Comparison of ENCODE assay signal across 9 mouse cellular contexts in genomic region chr12:89811815-89812549, GRCm38 (mm10).
DNase-seq lines count a peak whose midpoint lies in the region; ATAC-seq and TF ChIP-seq lines count a peak whose summit lies in the region.
"Had no signal": no experiment of that assay in that cellular context is flagged by ENCODE, and none has a peak within 500 bp of the region (broad histone marks: within the 10 kb centered on the region; RNA-seq: fewer than 3 reads in every experiment).

No protein-coding gene starts in this region.

- peak overlapping the region; percentile 66 for H3K4me2 ChIP-seq in hindbrain, embryonic 11.5 days (replicated peaks; ENCODE audit: low read depth, low read length)
- H3K4me2 ChIP-seq in neural tube, embryonic 15.5 days, result peak overlapping the region; percentile 92

- H3K27me3 ChIP-seq in ES-Bruce4 (ENCODE audit: control insufficient read depth, insufficient read depth, low read length, poor library complexity, severe bottlenecking), result peaks cover 2% of the 10 kb centered on the region; the same call in 1 of the 2 replicates
- H3K27me3 ChIP-seq in hindbrain, embryonic 11.5 days (ENCODE audit: control insufficient read depth, insufficient read depth, low read length), result peaks cover 2% of the 10 kb centered on the region; the same call in 1 of the 2 replicates
- no peaks in the 10 kb centered on the region for H3K27me3 ChIP-seq in neural tube, embryonic 15.5 days (replicated peaks)

- DNase-seq in cerebellum, adult 9-11 months, result peak; percentile 96
- DNase-seq in frontal cortex, adult 2 months (ENCODE audit: extremely low spot score in 1 of 2, low spot score in 1 of 2), result peak; percentile 58 to 82
- DNase-seq in hindbrain, embryonic 11.5 days (ENCODE audit: low spot score), result peak; percentile 80
- DNase-seq in layer of hippocampus, adult 9-10 months (ENCODE audit: low spot score), result peak; percentile 25
- DNase-seq in lung, adult 18-20 months, result peak; percentile 16 to 44
- DNase-seq in thymus, postnatal 4 days, result peak; percentile 20

- H3K36me3 ChIP-seq in ES-Bruce4 (ENCODE audit: control insufficient read depth, insufficient read depth, low read length, poor library complexity, severe bottlenecking), result no peaks in the 10 kb centered on the region
- H3K36me3 ChIP-seq in hindbrain, embryonic 11.5 days (ENCODE audit: control insufficient read depth, insufficient read depth, low read length), result no peaks in the 10 kb centered on the region
- no peaks in the 10 kb centered on the region for H3K36me3 ChIP-seq in neural tube, embryonic 15.5 days
- H3K36me3 ChIP-seq: G1E had no signal

- H3K4me1 ChIP-seq in ES-Bruce4 (ENCODE audit: control insufficient read depth, insufficient read depth, low read length), result no peaks in the 10 kb centered on the region
- H3K4me1 ChIP-seq in hindbrain, embryonic 11.5 days (replicated peaks; ENCODE audit: control insufficient read depth, insufficient read depth, low read length), result no peaks in the 10 kb centered on the region
- H3K4me1 ChIP-seq in neural tube, embryonic 15.5 days, result peaks cover 33% of the 10 kb centered on the region

- under 1% methylated on average over 36 of the region's 36 CpGs for WGBS in hindbrain, embryonic 11.5 days
- under 1% methylated on average over 36 of the region's 36 CpGs for WGBS in neural tube, embryonic 15.5 days

- TF ChIP-seq POLR2A in ES-Bruce4 (IDR thresholded peaks at IDR 0.05; ENCODE audit: insufficient read depth, low read length), result no peak

- TF ChIP-seq CTCF in ES-Bruce4 (IDR thresholded peaks at IDR 0.05; ENCODE audit: low read depth, low read length), result no peak

- no peaks in the 10 kb centered on the region for H3K9me3 ChIP-seq in ES-Bruce4 (replicated peaks; ENCODE audit: control insufficient read depth, insufficient read depth, low read length, poor library complexity, severe bottlenecking)
- no peaks in the 10 kb centered on the region for H3K9me3 ChIP-seq in hindbrain, embryonic 11.5 days (ENCODE audit: control insufficient read depth, low read length)
- no peaks in the 10 kb centered on the region for H3K9me3 ChIP-seq in neural tube, embryonic 15.5 days (replicated peaks)

- no peak overlapping the region for H3K27ac ChIP-seq in ES-Bruce4 (ENCODE audit: insufficient read depth, low read length)
- peak overlapping the region; percentile 33; the same call in 1 of the 2 replicates for H3K27ac ChIP-seq in hindbrain, embryonic 11.5 days (ENCODE audit: low read depth, low read length)
- H3K27ac ChIP-seq in neural tube, embryonic 15.5 days (replicated peaks), result peak overlapping the region; percentile 80

- H3K9ac ChIP-seq in ES-Bruce4 (ENCODE audit: low read depth, poor library complexity, severe bottlenecking), result peak overlapping the region; percentile 38; the same call in 1 of the 2 replicates
- peak overlapping the region; percentile 25 for H3K9ac ChIP-seq in hindbrain, embryonic 11.5 days (ENCODE audit: low read depth, low read length)
- peak overlapping the region; percentile 62 for H3K9ac ChIP-seq in neural tube, embryonic 15.5 days (replicated peaks)

- peak overlapping the region; percentile 90 for H3K4me3 ChIP-seq in ES-Bruce4 (ENCODE audit: low read depth, low read length)
- peak overlapping the region; percentile 47 for H3K4me3 ChIP-seq in hindbrain, embryonic 11.5 days (ENCODE audit: low read depth, low read length)
- peak overlapping the region; percentile 55 for H3K4me3 ChIP-seq in neural tube, embryonic 15.5 days (replicated peaks)

- no peak for TF ChIP-seq EP300 in ES-Bruce4 (IDR thresholded peaks at IDR 0.05; ENCODE audit: insufficient read depth, low read depth, low read length)

- ATAC-seq in hindbrain, embryonic 11.5 days (ENCODE audit: low FRiP score), result peak; percentile 97
- ATAC-seq in neural tube, embryonic 15.5 days (ENCODE audit: low FRiP score), result peak; percentile 94

Comparison
In these comparisons a context has a peak if more than half of its experiments do, and no peak if none do; other contexts are left out.
1. DNase-seq: peak in every context shown above with its lines; median percentile 96 in cerebellum, adult 9-11 months; 80 in hindbrain, embryonic 11.5 days; 70 in frontal cortex, adult 2 months; 30 in lung, adult 18-20 months; 25 in layer of hippocampus, adult 9-10 months; 20 in thymus, postnatal 4 days.